ENCODE assay signal across 8 mouse cellular contexts in the genomic region with DNA sequence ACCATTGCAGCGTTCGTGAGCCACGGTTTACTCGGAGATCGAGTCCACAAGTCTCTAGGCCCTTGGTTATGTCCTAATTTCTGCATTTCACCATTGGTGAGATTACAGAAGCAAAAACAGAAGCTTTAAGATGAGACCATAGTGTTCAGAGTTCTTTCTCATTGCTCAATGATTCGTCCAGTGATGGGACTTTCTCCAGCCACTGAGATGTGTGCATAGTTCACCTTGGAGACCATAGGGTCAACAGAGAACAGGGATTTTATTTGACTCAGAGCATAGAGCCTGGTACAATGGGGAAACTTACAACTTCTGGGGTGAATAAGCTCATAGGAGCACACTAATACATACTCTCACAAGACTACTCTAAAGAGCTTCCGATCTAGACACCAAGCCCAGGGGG. TPM values are rescaled to one million over a fixed set of nuclear protein-coding genes. Genes with fewer than 3 reads are reported as not detected.
DNase-seq lines count a peak whose midpoint lies in the region; ATAC-seq and TF ChIP-seq lines count a peak whose summit lies in the region.

No protein-coding gene starts in this region.

- 42% methylated on average over 7 of the region's 7 CpGs for WGBS in kidney, adult 2 months
- whole genome bisulfite sequencing in hindbrain, embryonic 10.5 days: 75% methylated on average over 7 of the region's 7 CpGs
- 77% methylated on average over 7 of the region's 7 CpGs for WGBS in limb, embryonic 15.5 days
- 55% methylated on average over 7 of the region's 7 CpGs for whole genome bisulfite sequencing in neural tube, embryonic 15.5 days

- H3K9ac ChIP-seq in limb, embryonic 15.5 days: no peak overlapping the region
- no peak overlapping the region for H3K9ac ChIP-seq in neural tube, embryonic 15.5 days (replicated peaks)

- no peak for TF ChIP-seq POLR2A in kidney, adult 2 months (IDR thresholded peaks at IDR 0.05; ENCODE audit: low read depth, low read length)

- H3K4me3 ChIP-seq in kidney, adult 2 months (ENCODE audit: insufficient read depth, low read depth, low read length): peak overlapping the region; percentile 57
- peak overlapping the region; percentile 94 for H3K4me3 ChIP-seq in hindbrain, embryonic 10.5 days
- H3K4me3 ChIP-seq in limb, embryonic 15.5 days: peak overlapping the region; percentile 92
- H3K4me3 ChIP-seq in neural tube, embryonic 15.5 days (replicated peaks): peak overlapping the region; percentile 4

- H3K9me3 ChIP-seq in hindbrain, embryonic 10.5 days: no peaks in the 10 kb centered on the region
- no peaks in the 10 kb centered on the region for H3K9me3 ChIP-seq in limb, embryonic 15.5 days
- no peaks in the 10 kb centered on the region for H3K9me3 ChIP-seq in neural tube, embryonic 15.5 days (replicated peaks)

- no peak for ATAC-seq in limb, embryonic 15.5 days (ENCODE audit: insufficient number of reproducible peaks, low FRiP score, low TSS enrichment, low read depth)
- ATAC-seq in neural tube, embryonic 15.5 days (ENCODE audit: low FRiP score): no peak

- H3K36me3 ChIP-seq in kidney, adult 2 months (ENCODE audit: control insufficient read depth, insufficient read depth, low read length): no peaks in the 10 kb centered on the region
- H3K36me3 ChIP-seq in hindbrain, embryonic 10.5 days: peaks cover under 1% of the 10 kb centered on the region
- H3K36me3 ChIP-seq in limb, embryonic 15.5 days: no peaks in the 10 kb centered on the region; the same call in 1 of the 2 replicates
- H3K36me3 ChIP-seq in neural tube, embryonic 15.5 days: no peaks in the 10 kb centered on the region

- peak overlapping the region; percentile 69 for H3K4me2 ChIP-seq in limb, embryonic 15.5 days
- peak overlapping the region; percentile 87 for H3K4me2 ChIP-seq in neural tube, embryonic 15.5 days

- DNase-seq in kidney, adult 2 months: no peak
- DNase-seq in kidney, adult 11 months: no peak
- no peak for DNase-seq in hindbrain, embryonic 10.5 days (ENCODE audit: low spot score)
- DNase-seq in right cerebral cortex, postnatal 25 days: no peak
- DNase-seq in layer of hippocampus, postnatal 14 days (ENCODE audit: low spot score in 2 of 2): no peak
- DNase-seq in left cerebral cortex, adult 18-20 months (ENCODE audit: low spot score in 2 of 2): no peak

- TF ChIP-seq CTCF in kidney, adult 2 months (conservative IDR thresholded peaks at IDR 0.05; ENCODE audit: insufficient read depth, insufficient read length, low read depth, low read length): no peak

- no peaks in the 10 kb centered on the region for H3K27me3 ChIP-seq in kidney, adult 2 months (replicated peaks; ENCODE audit: control insufficient read depth, insufficient read depth, low read length)
- H3K27me3 ChIP-seq in hindbrain, embryonic 10.5 days (ENCODE audit: insufficient read depth, poor library complexity, severe bottlenecking): no peaks in the 10 kb centered on the region
- H3K27me3 ChIP-seq in limb, embryonic 15.5 days: no peaks in the 10 kb centered on the region
- no peaks in the 10 kb centered on the region for H3K27me3 ChIP-seq in neural tube, embryonic 15.5 days (replicated peaks)

- H3K27ac ChIP-seq in kidney, adult 2 months (ENCODE audit: insufficient read depth, low read depth, low read length): peak overlapping the region; percentile 79
- peak overlapping the region; percentile 62 for H3K27ac ChIP-seq in hindbrain, embryonic 10.5 days
- H3K27ac ChIP-seq in limb, embryonic 15.5 days: no peak overlapping the region
- H3K27ac ChIP-seq in neural tube, embryonic 15.5 days (replicated peaks): no peak overlapping the region

- H3K4me1 ChIP-seq in kidney, adult 2 months (ENCODE audit: control insufficient read depth, insufficient read depth, low read length): peaks cover 7% of the 10 kb centered on the region; the same call in 1 of the 2 replicates
- peaks cover 58% of the 10 kb centered on the region for H3K4me1 ChIP-seq in hindbrain, embryonic 10.5 days (replicated peaks)
- H3K4me1 ChIP-seq in limb, embryonic 15.5 days: peaks cover 37% of the 10 kb centered on the region
- H3K4me1 ChIP-seq in neural tube, embryonic 15.5 days: peaks cover 35% of the 10 kb centered on the region

RNA-seq across cellular contexts. Expression of gene Lgr4, which starts 3.0 kb away (rescaled TPM):
- polyA plus RNA-seq in kidney, adult 2 months (2012; rRNA removed): 106 and 131 TPM in 2 replicates
- 13.0 TPM in 2 replicates for polyA plus RNA-seq in hindbrain, embryonic 10.5 days (2016; fragmentation: Nextera tagmentation; extraction: Ambion mirVana)
- polyA plus RNA-seq in limb, embryonic 15.5 days (2015; fragmentation: Nextera tagmentation; extraction: Ambion mirVana): 12.5 and 15.1 TPM in 2 replicates
- 8.3 and 9.8 TPM in 2 replicates for polyA plus RNA-seq in neural tube, embryonic 15.5 days (2015; fragmentation: Nextera tagmentation; extraction: Ambion mirVana)
- 10 to 100 TPM; 26.0 to 26.7 TPM for total RNA-seq in layer of hippocampus, postnatal 14 days (2021)
- total RNA-seq in left cerebral cortex, adult 18-20 months (2021): 10 to 100 TPM; 24.9 to 26.6 TPM

RNA-seq across cellular contexts. Expression of gene Lin7c, which starts 29.8 kb away (rescaled TPM):
- polyA plus RNA-seq in kidney, adult 2 months (2012; rRNA removed): 8.3 and 13.2 TPM in 2 replicates
- polyA plus RNA-seq in hindbrain, embryonic 10.5 days (2016; fragmentation: Nextera tagmentation; extraction: Ambion mirVana): 91.5 and 96.0 TPM in 2 replicates
- 51.4 and 55.2 TPM in 2 replicates for polyA plus RNA-seq in limb, embryonic 15.5 days (2015; fragmentation: Nextera tagmentation; extraction: Ambion mirVana)
- polyA plus RNA-seq in neural tube, embryonic 15.5 days (2015; fragmentation: Nextera tagmentation; extraction: Ambion mirVana): 158 and 169 TPM in 2 replicates
- 100 to 1,000 TPM; 109 to 116 TPM for total RNA-seq in layer of hippocampus, postnatal 14 days (2021)
- 10 to 100 TPM; 75.0 to 78.3 TPM for total RNA-seq in left cerebral cortex, adult 18-20 months (2021)

Comparison
In these comparisons a context has a peak if more than half of its experiments do, and no peak if none do; other contexts are left out.
1. H3K27ac ChIP-seq: peak in kidney, adult 2 months (single experiment) and hindbrain, embryonic 10.5 days (single experiment); none in limb, embryonic 15.5 days (single experiment) and neural tube, embryonic 15.5 days (single experiment).
2. H3K4me3 ChIP-seq: peak in every context shown above with its lines; median percentile 94 in hindbrain, embryonic 10.5 days; 92 in limb, embryonic 15.5 days; 57 in kidney, adult 2 months; 4 in neural tube, embryonic 15.5 days.